Mouse (Mus musculus): ENCODE measurements at regions not wholly inside any gene's neighbourhood (a gene's known extent, or its start where the extent isn't known, plus 50 kb on each side); places are given as distances from the start of the nearest gene placed in this dataset.
A peak's percentile ranks its signal among the peaks of the same experiment; 100 is the strongest.

GRCm38 (mm10) chr6:120614526-120614925 is 51.6 kb upstream of the Cecr2 start:
- peak; percentile 39 for DNase-seq

- DNase-seq: no peak
Measured at GRCm38 (mm10) chr6:120612346-120612745, 53.8 kb upstream of the Cecr2 start.

GRCm38 (mm10) chr6:120609858-120610257 is 56.3 kb upstream of the Cecr2 start:
- DNase-seq: no peak

- no peak for DNase-seq
Measured at GRCm38 (mm10) chr6:120605471-120605870, 60.7 kb upstream of the Cecr2 start.

- peak; percentile 24 for DNase-seq
Measured at GRCm38 (mm10) chr6:120604020-120604958, 61.9 kb upstream of the Cecr2 start.

GRCm38 (mm10) chr6:120603454-120603853 is 62.7 kb upstream of the Cecr2 start:
- peak; percentile 30 for DNase-seq

- no peak for DNase-seq
Measured at GRCm38 (mm10) chr6:120600376-120600775, 65.8 kb upstream of the Cecr2 start.

- DNase-seq: no peak
Measured at GRCm38 (mm10) chr6:120598471-120598870, 67.4 kb upstream of the Hdhd5 start.

- no peak for DNase-seq
Measured at GRCm38 (mm10) chr6:120597887-120598286, 66.8 kb upstream of the Hdhd5 start.

- DNase-seq: no peak
Measured at GRCm38 (mm10) chr6:120596717-120597116, 65.6 kb upstream of the Hdhd5 start.

GRCm38 (mm10) chr6:120594463-120594862 is 63.3 kb upstream of the Hdhd5 start:
- no peak for DNase-seq

- DNase-seq: no peak
Measured at GRCm38 (mm10) chr6:120592705-120593104, 61.6 kb upstream of the Hdhd5 start.

- peak; percentile 74 for DNase-seq
Measured at GRCm38 (mm10) chr6:120592031-120592681, 61.0 kb upstream of the Hdhd5 start.

GRCm38 (mm10) chr6:120590191-120590590 is 59.1 kb upstream of the Hdhd5 start:
- peak; percentile 34 for DNase-seq

- DNase-seq: no peak
Measured at GRCm38 (mm10) chr6:120588701-120589659, 57.9 kb upstream of the Hdhd5 start.

GRCm38 (mm10) chr6:120585941-120586280 is 54.8 kb upstream of the Hdhd5 start:
- DNase-seq: no peak

GRCm38 (mm10) chr6:120585118-120585940 is 54.2 kb upstream of the Hdhd5 start:
- no peak for DNase-seq

- no peak for DNase-seq
Measured at GRCm38 (mm10) chr6:120581748-120582147, 50.6 kb upstream of the Hdhd5 start.

All from kidney, postnatal 14 days (tissue).